Mouse (Mus musculus) small intestine, adult 2 months (tissue): Measurements from ENCODE around the gene Stat5b. TPM values are rescaled to one million over a fixed set of nuclear protein-coding genes. Genes with fewer than 3 reads are reported as not detected.

Experiments used
- H3K27ac ChIP-seq: fragments of 200-500 bp; 2 replicates; pipeline ENCODE4 v1.5.1; 2012; ENCODE audit warnings: low read depth, low read length, control low read depth, inconsistent platforms; ENCODE audit not compliant: insufficient read depth
- H3K27me3 ChIP-seq: fragments of 200-500 bp; 2 replicates; pipeline ENCODE4 v1.6.1; 2012; ENCODE audit warnings: mild to moderate bottlenecking, moderate library complexity, low read length, inconsistent platforms; ENCODE audit not compliant: control insufficient read depth, insufficient read depth
- H3K36me3 ChIP-seq: fragments of 200-500 bp; 2 replicates; pipeline ENCODE4 v1.6.1; 2012; ENCODE audit warnings: mild to moderate bottlenecking, low read length, control low read depth, inconsistent platforms; ENCODE audit not compliant: control insufficient read depth, insufficient read depth
- H3K4me1 ChIP-seq: fragments of 200-500 bp; 2 replicates; pipeline ENCODE4 v1.6.1; 2012; ENCODE audit warnings: low read length, inconsistent platforms, mixed read lengths; ENCODE audit not compliant: control insufficient read depth, insufficient read depth, insufficient read length
- H3K4me3 ChIP-seq: fragments of 200-500 bp; 2 replicates; pipeline ENCODE4 v1.5.1; 2012; ENCODE audit warnings: low read depth, mild to moderate bottlenecking, control low read depth, inconsistent platforms, low read length, moderate library complexity
- CTCF ChIP-seq: fragments of 200-500 bp; IDR thresholded peaks from 2 replicates; pipeline ENCODE4 v1.5.1; 2012; ENCODE audit warnings: low read depth, mild to moderate bottlenecking, control low read depth, inconsistent platforms, low read length, moderate library complexity, mixed read lengths; ENCODE audit not compliant: insufficient replicate concordance, insufficient read length; ENCODE audit errors: extremely low read depth
- POLR2A ChIP-seq: fragments of 200-500 bp; IDR thresholded peaks from 2 replicates; pipeline ENCODE4 v1.6.1; 2012; ENCODE audit warnings: low read depth, mild to moderate bottlenecking, control low read depth, inconsistent platforms, low read length, moderate library complexity
- WGBS: fragments of 180-500 bp; shearing (Covaris S2); methylation state at CpG from one replicate; pipeline ENCODE4 v1.1.7; 2018; 5-methylcytosine and 5-hydroxymethylcytosine counted together
- polyA plus RNA-seq: library from polyadenylated mRNA; depleted of rRNA; stranded (reverse); fragments of >200 nt; gene quantifications from 2 replicates; pipeline ENCODE4 v1.2.3, GENCODE M21; 2012

The Stat5b gene
- polyA plus RNA-seq, 1 experiment: 9.6 TPM

- WGBS: 90% methylated on average over 5 of the region's 5 CpGs
- Histone ChIP-seq H3K36me3 (peaks cover 75% of the 10 kb centered on the region), H3K4me3 (no peak overlapping the region), H3K4me1 (no peaks in the 10 kb centered on the region), H3K27ac (no peak overlapping the region), H3K27me3 (no peaks in the 10 kb centered on the region)
- no peak for TF ChIP-seq POLR2A
- no peak for TF ChIP-seq CTCF
Observed at GRCm38 (mm10) chr11:100892435-100892834, 41.9 kb upstream of the Stat5b start.

DNA sequence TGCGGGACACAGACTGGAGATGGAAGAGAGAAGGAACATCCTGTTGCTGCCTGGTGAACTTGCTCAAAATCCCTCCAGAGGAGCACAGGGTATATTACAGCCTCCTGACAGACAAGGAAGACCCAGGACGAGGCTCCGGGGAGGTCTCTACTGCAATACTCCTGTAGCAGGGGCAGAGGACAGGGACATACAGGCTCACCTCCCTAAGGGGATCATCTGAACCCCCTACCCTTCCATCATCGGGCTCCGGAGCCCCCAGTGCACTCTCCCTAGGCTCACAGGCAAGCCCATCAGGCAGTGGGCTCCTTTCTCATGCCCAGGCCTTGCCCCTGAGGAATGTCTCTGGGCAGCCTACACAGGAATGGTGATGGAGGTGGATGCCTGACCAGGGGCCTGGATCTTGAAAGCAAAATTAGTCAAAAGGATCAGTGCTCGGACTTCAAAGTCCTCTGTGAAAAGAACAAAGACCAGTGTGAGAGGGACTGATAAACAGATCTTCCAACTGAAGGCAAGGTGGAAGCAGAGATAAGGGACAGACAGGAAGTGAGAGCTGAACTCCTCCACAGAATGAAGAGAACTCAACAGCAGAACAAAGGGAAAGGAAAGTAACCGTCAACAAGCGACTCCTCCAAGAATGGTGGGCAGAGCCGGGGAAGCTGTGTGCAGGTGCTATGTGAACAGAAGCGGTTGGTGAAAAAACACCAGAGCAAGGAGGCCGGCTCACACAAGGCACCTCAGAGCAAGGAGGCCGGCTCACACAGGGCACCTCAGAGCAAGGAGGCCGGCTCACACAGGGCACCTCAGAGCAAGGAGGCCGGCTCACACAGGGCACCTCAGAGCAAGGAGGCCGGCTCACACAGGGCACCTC, 41.0 kb upstream of the Stat5b start:
- 76% methylated on average over 15 of the region's 15 CpGs for WGBS

GRCm38 (mm10) chr11:100890481-100890880, 40.0 kb upstream of the Stat5b start:
- 89% methylated on average over 6 of the region's 6 CpGs for WGBS
- peaks cover 79% of the 10 kb centered on the region for H3K36me3 ChIP-seq
- no peak overlapping the region for H3K4me3 ChIP-seq
- H3K27me3 ChIP-seq: no peaks in the 10 kb centered on the region
- TF ChIP-seq POLR2A (no peak), CTCF (no peak)
- H3K4me1 ChIP-seq: 0 out of 2 replicates have a peak, but pooled peaks cover 3% of the 10 kb centered on the region
- H3K27ac ChIP-seq: no peak overlapping the region

More for the DNA sequence above, 41.0 kb upstream of the Stat5b start:
- Histone ChIP-seq H3K4me1 (no peaks in the 10 kb centered on the region), H3K27ac (no peak overlapping the region), H3K36me3 (peaks cover 78% of the 10 kb centered on the region), H3K27me3 (no peaks in the 10 kb centered on the region), H3K4me3 (no peak overlapping the region)
- TF ChIP-seq POLR2A: no peak
- no peak for TF ChIP-seq CTCF

- no peak overlapping the region for H3K4me3 ChIP-seq
- no peaks in the 10 kb centered on the region for H3K27me3 ChIP-seq
- TF ChIP-seq POLR2A (no peak), CTCF (no peak)
- peaks cover 69% of the 10 kb centered on the region for H3K36me3 ChIP-seq
- no peak overlapping the region for H3K27ac ChIP-seq
- H3K4me1 ChIP-seq: 0 out of 2 replicates have a peak, but pooled peaks cover 3% of the 10 kb centered on the region
- 74% methylated on average over 10 of the region's 10 CpGs for WGBS
Observed at GRCm38 (mm10) chr11:100888348-100888820, 37.9 kb upstream of the Stat5b start.

GRCm38 (mm10) chr11:100887764-100888163, 37.2 kb upstream of the Stat5b start:
- Histone ChIP-seq H3K4me3 (no peak overlapping the region), H3K4me1 (0 out of 2 replicates have a peak, but pooled peaks cover 3% of the 10 kb centered on the region), H3K27me3 (no peaks in the 10 kb centered on the region), H3K27ac (no peak overlapping the region), H3K36me3 (peaks cover 62% of the 10 kb centered on the region)
- 81% methylated on average over 3 of the region's 3 CpGs for WGBS
- no peak for TF ChIP-seq POLR2A
- no peak for TF ChIP-seq CTCF

- Histone ChIP-seq H3K27ac (no peak overlapping the region), H3K4me3 (no peak overlapping the region), H3K4me1 (0 out of 2 replicates have a peak, but pooled peaks cover 3% of the 10 kb centered on the region), H3K27me3 (no peaks in the 10 kb centered on the region), H3K36me3 (peaks cover 57% of the 10 kb centered on the region)
- 93% methylated on average over 4 of the region's 4 CpGs for WGBS
- no peak for TF ChIP-seq POLR2A
- no peak for TF ChIP-seq CTCF
Observed at GRCm38 (mm10) chr11:100887236-100887635, 36.7 kb upstream of the Stat5b start.

DNA sequence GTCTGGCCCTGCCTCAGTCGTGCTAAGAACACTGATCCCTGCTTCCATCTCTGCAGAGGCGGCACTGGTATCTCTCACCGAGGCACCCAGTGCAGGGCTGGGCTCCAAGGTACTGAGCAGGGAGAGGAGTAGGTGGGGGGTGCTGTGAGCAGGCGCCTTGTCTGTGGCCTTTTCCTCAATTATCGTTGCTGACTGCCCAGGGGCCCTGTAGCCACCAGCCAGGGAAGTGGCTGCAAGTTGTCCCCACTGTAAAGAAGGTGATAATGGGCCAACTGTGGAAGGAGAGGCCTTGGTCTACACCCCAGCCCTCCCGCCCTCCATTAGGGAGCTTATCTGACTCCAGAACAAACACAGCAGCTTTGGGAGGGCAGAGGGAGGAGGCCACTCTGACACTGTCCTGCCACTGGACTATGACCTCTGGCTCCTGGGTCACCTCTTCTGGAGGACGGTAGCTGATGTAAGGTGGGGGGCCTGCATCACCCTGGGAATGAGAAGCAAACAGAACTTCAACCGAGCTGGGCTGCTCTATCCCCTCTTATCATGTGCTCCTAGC, 35.7 kb upstream of the Stat5b start:
- Histone ChIP-seq H3K36me3 (peaks cover 49% of the 10 kb centered on the region), H3K27ac (no peak overlapping the region), H3K4me3 (no peak overlapping the region), H3K27me3 (no peaks in the 10 kb centered on the region), H3K4me1 (0 out of 2 replicates have a peak, but pooled peaks cover 3% of the 10 kb centered on the region)
- TF ChIP-seq POLR2A: no peak
- no peak for TF ChIP-seq CTCF
- 26% methylated on average over 8 of the region's 8 CpGs for WGBS
